Comparison of ENCODE assay signal across 18 mouse cellular contexts in the genomic region with DNA sequence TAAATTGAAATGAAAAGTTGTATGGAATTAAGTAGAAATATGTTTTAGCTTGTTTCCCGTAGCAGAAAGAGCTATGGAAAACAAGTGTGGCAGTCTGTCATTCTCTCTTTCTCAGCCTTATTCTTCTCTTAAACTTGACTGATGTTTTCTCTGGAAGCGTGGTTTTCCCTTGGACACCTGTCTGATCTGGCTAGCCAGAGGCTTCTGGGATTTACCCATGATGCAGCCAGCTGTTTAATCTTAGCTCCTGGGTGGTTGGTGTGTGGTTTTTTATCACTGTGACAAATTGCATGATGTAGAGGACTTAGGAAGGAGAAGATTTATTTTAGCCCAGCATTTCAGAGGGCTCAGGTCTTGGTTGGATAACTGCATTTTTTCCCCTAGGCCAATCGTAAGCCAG.
DNase-seq lines count a peak whose midpoint lies in the region; ATAC-seq and TF ChIP-seq lines count a peak whose summit lies in the region.
"Had no signal": no experiment of that assay in that cellular context is flagged by ENCODE, and none has a peak within 500 bp of the region (broad histone marks: within the 10 kb centered on the region; RNA-seq: fewer than 3 reads in every experiment).

No protein-coding gene starts in this region.

- TF ChIP-seq POLR2A in heart, adult 2 months (IDR thresholded peaks at IDR 0.05; ENCODE audit: insufficient read depth, low read depth, low read length), result no peak

- H3K27ac ChIP-seq in heart, embryonic 11.5 days (ENCODE audit: low read depth, low read length), result 0 out of 2 replicates have a peak overlapping the region, but pooled peaks have one; percentile 6
- no peak overlapping the region for H3K27ac ChIP-seq in heart, adult 2 months
- H3K27ac ChIP-seq in intestine, postnatal 0 days (ENCODE audit: low read depth, low read length), result 0 out of 2 replicates have a peak overlapping the region, but pooled peaks have one; percentile 60
- no peak overlapping the region for H3K27ac ChIP-seq in intestine, embryonic 15.5 days

- intact Hi-C loops in heart, adult 2 months (cut with DNase I), result no loop called here

- no peak overlapping the region for H3K4me3 ChIP-seq in heart, embryonic 11.5 days (ENCODE audit: low read depth, low read length)
- no peak overlapping the region for H3K4me3 ChIP-seq in heart, adult 2 months
- H3K4me3 ChIP-seq in intestine, postnatal 0 days (ENCODE audit: low read depth, low read length), result no peak overlapping the region
- H3K4me3 ChIP-seq in intestine, embryonic 15.5 days (replicated peaks), result no peak overlapping the region
- no peak overlapping the region for H3K4me3 ChIP-seq in C2C12 (ENCODE audit: insufficient read depth, poor library complexity, severe bottlenecking)
- H3K4me3 ChIP-seq: embryonic facial prominence, embryonic 15.5 days; erythroblast, embryonic 14.5 days; forebrain, embryonic 12.5 days; hindbrain, embryonic 10.5 days had no signal

- H3K36me3 ChIP-seq in heart, embryonic 11.5 days (ENCODE audit: control insufficient read depth, insufficient read depth, low read length), result no peaks in the 10 kb centered on the region
- H3K36me3 ChIP-seq in heart, adult 2 months (ENCODE audit: control insufficient read depth, insufficient read depth, low read length), result no peaks in the 10 kb centered on the region; the same call in 1 of the 2 replicates
- H3K36me3 ChIP-seq in intestine, postnatal 0 days (ENCODE audit: control insufficient read depth, insufficient read depth), result peaks cover 5% of the 10 kb centered on the region
- H3K36me3 ChIP-seq in intestine, embryonic 15.5 days, result no peaks in the 10 kb centered on the region
- no peaks in the 10 kb centered on the region for H3K36me3 ChIP-seq in C2C12 (ENCODE audit: control insufficient read depth, insufficient read depth)
- H3K36me3 ChIP-seq: embryonic facial prominence, embryonic 15.5 days; forebrain, embryonic 12.5 days; G1E had no signal

- TF ChIP-seq CTCF in heart, adult 2 months (IDR thresholded peaks at IDR 0.05), result no peak
- no peak for TF ChIP-seq CTCF in intestine, postnatal 0 days (IDR thresholded peaks at IDR 0.05; ENCODE audit: low read depth)
- no peak for TF ChIP-seq CTCF in C2C12 (IDR thresholded peaks at IDR 0.05; ENCODE audit: control insufficient read depth, insufficient read depth, insufficient read length)

- no peak for DNase-seq in heart, adult 2 months
- no peak for DNase-seq in cerebellum, adult 11-12 months
- DNase-seq: adrenal gland, adult 8-10 months; adrenal gland, postnatal 36 days; embryo, embryonic 11 days; kidney, adult 18-20 months had no signal

- no peak for TF ChIP-seq EP300 in heart, adult 2 months (IDR thresholded peaks at IDR 0.05; ENCODE audit: insufficient read depth, low read depth, low read length)

- H3ac ChIP-seq in C2C12 (ENCODE audit: control insufficient read depth, insufficient read length, low read depth), result no peak overlapping the region

- peaks cover 19% of the 10 kb centered on the region for H3K4me1 ChIP-seq in heart, embryonic 11.5 days (ENCODE audit: control insufficient read depth, insufficient read depth, low read length)
- H3K4me1 ChIP-seq in heart, adult 2 months (ENCODE audit: control insufficient read depth, insufficient read depth, low read length), result peaks cover 1% of the 10 kb centered on the region
- 0 out of 2 replicates have a peak, but pooled peaks cover 10% of the 10 kb centered on the region for H3K4me1 ChIP-seq in intestine, postnatal 0 days (replicated peaks; ENCODE audit: control insufficient read depth, insufficient read depth, low read length)
- no peaks in the 10 kb centered on the region; the same call in 1 of the 2 replicates for H3K4me1 ChIP-seq in intestine, embryonic 15.5 days (replicated peaks)

- no peaks in the 10 kb centered on the region for H3K9me3 ChIP-seq in heart, embryonic 11.5 days (replicated peaks; ENCODE audit: control insufficient read depth, low read length)
- no peaks in the 10 kb centered on the region for H3K9me3 ChIP-seq in intestine, postnatal 0 days (ENCODE audit: control insufficient read depth)
- no peaks in the 10 kb centered on the region for H3K9me3 ChIP-seq in intestine, embryonic 15.5 days
- H3K9me3 ChIP-seq: embryonic facial prominence, embryonic 15.5 days; forebrain, embryonic 12.5 days; G1E; hindbrain, embryonic 10.5 days had no signal

- no peaks in the 10 kb centered on the region for H3K27me3 ChIP-seq in heart, embryonic 11.5 days (ENCODE audit: control insufficient read depth, insufficient read depth, low read length)
- no peaks in the 10 kb centered on the region for H3K27me3 ChIP-seq in heart, adult 2 months (ENCODE audit: control insufficient read depth, insufficient read depth, low read length)
- no peaks in the 10 kb centered on the region for H3K27me3 ChIP-seq in intestine, postnatal 0 days (replicated peaks; ENCODE audit: control insufficient read depth, insufficient read depth, low read length)
- H3K27me3 ChIP-seq in intestine, embryonic 15.5 days (replicated peaks), result no peaks in the 10 kb centered on the region
- no peaks in the 10 kb centered on the region for H3K27me3 ChIP-seq in C2C12 (ENCODE audit: control insufficient read depth, insufficient read depth, insufficient read length)
- H3K27me3 ChIP-seq: embryonic facial prominence, embryonic 15.5 days; forebrain, embryonic 12.5 days had no signal

- WGBS in heart, embryonic 11.5 days (ENCODE audit: insufficient replicate concordance), result 81% methylated on average over 3 of the region's 3 CpGs
- whole genome bisulfite sequencing in heart, adult 2 months, result 87% methylated on average over 3 of the region's 3 CpGs
- WGBS in intestine, postnatal 0 days, result 89% methylated on average over 3 of the region's 3 CpGs
- WGBS in intestine, embryonic 15.5 days, result 76% methylated on average over 3 of the region's 3 CpGs

- no peak for ATAC-seq in heart, embryonic 11.5 days (replicated peaks; ENCODE audit: insufficient number of reproducible peaks, low FRiP score, low TSS enrichment)
- no peak for ATAC-seq in intestine, postnatal 0 days
- ATAC-seq in intestine, embryonic 15.5 days, result no peak
- ATAC-seq: CD4-positive, CD25-positive, alpha-beta regulatory T cell, adult 4 months; hindbrain, embryonic 16.5 days; inflammation-experienced regulatory T-cells, adult 6 months had no signal

- H3K79me3 ChIP-seq in C2C12 (ENCODE audit: low read depth), result peaks cover 4% of the 10 kb centered on the region

- no peak overlapping the region for H3K4me2 ChIP-seq in heart, embryonic 11.5 days
- H3K4me2 ChIP-seq in intestine, postnatal 0 days (replicated peaks; ENCODE audit: low read depth), result no peak overlapping the region
- H3K4me2 ChIP-seq in intestine, embryonic 15.5 days (replicated peaks), result no peak overlapping the region
- H3K4me2 ChIP-seq: embryonic facial prominence, embryonic 15.5 days; forebrain, embryonic 12.5 days had no signal

- no peaks in the 10 kb centered on the region for H3K79me2 ChIP-seq in heart, adult 2 months (replicated peaks; ENCODE audit: control insufficient read depth, insufficient read depth, low read length)
- H3K79me2 ChIP-seq in C2C12 (ENCODE audit: control insufficient read depth, insufficient read depth), result no peaks in the 10 kb centered on the region

- H3K9ac ChIP-seq in heart, embryonic 11.5 days (ENCODE audit: low read depth, low read length), result no peak overlapping the region
- no peak overlapping the region for H3K9ac ChIP-seq in heart, adult 2 months (ENCODE audit: low read depth, low read length)
- no peak overlapping the region for H3K9ac ChIP-seq in intestine, postnatal 0 days (ENCODE audit: low read depth, low read length)
- no peak overlapping the region for H3K9ac ChIP-seq in intestine, embryonic 15.5 days
- H3K9ac ChIP-seq: embryonic facial prominence, embryonic 15.5 days; forebrain, embryonic 12.5 days had no signal

TF ChIP-seq in C2C12, 6 proteins besides CTCF, POLR2A, EP300 and RAD21:
- TF ChIP-seq MYOG (IDR thresholded peaks at IDR 0.05; ENCODE audit: control insufficient read depth, extremely low read depth, insufficient read length), result no peak
- TF ChIP-seq MYOD1 (IDR thresholded peaks at IDR 0.05; ENCODE audit: control insufficient read depth, insufficient read length, low read depth), result peak; percentile 54

Comparison
In these comparisons a context has a peak if more than half of its experiments do, and no peak if none do; other contexts are left out.
1. H3K27ac ChIP-seq: peak in heart, embryonic 11.5 days (single experiment) and intestine, postnatal 0 days (single experiment); none in heart, adult 2 months (single experiment) and intestine, embryonic 15.5 days (single experiment).